9 mouse cellular contexts compared by ENCODE assay signal in genomic region chr7:83203311-83204012, GRCm38 (mm10).
DNase-seq lines count a peak whose midpoint lies in the region; ATAC-seq and TF ChIP-seq lines count a peak whose summit lies in the region.
"Had no signal": no experiment of that assay in that cellular context is flagged by ENCODE, and none has a peak within 500 bp of the region (broad histone marks: within the 10 kb centered on the region; RNA-seq: fewer than 3 reads in every experiment).

No protein-coding gene starts in this region.

- no peaks in the 10 kb centered on the region for H3K36me3 ChIP-seq in forebrain, postnatal 0 days (ENCODE audit: insufficient read depth)
- H3K36me3 ChIP-seq in midbrain, embryonic 13.5 days, result no peaks in the 10 kb centered on the region
- H3K36me3 ChIP-seq: limb, embryonic 15.5 days had no signal

- H3K4me3 ChIP-seq in forebrain, postnatal 0 days (ENCODE audit: low read depth, low read length), result no peak overlapping the region
- no peak overlapping the region for H3K4me3 ChIP-seq in midbrain, embryonic 13.5 days (replicated peaks)
- H3K4me3 ChIP-seq: limb, embryonic 15.5 days had no signal

- H3K9ac ChIP-seq in forebrain, postnatal 0 days, result no peak overlapping the region
- no peak overlapping the region; the same call in 1 of the 2 replicates for H3K9ac ChIP-seq in midbrain, embryonic 13.5 days (replicated peaks)
- H3K9ac ChIP-seq: limb, embryonic 15.5 days had no signal

- H3K4me2 ChIP-seq in forebrain, postnatal 0 days (ENCODE audit: low read depth), result no peak overlapping the region
- no peak overlapping the region for H3K4me2 ChIP-seq in midbrain, embryonic 13.5 days (replicated peaks)
- H3K4me2 ChIP-seq: limb, embryonic 15.5 days had no signal

- intact Hi-C loops in heart, postnatal 10 days (cut with DNase I), result loop anchor here (10.0 kb wide), 1 partner anchor 489 kb away; no protein-coding TSS in a partner anchor

- WGBS in forebrain, postnatal 0 days, result 53% methylated on average over 10 of the region's 10 CpGs
- WGBS in midbrain, embryonic 13.5 days, result 74% methylated on average over 10 of the region's 10 CpGs

- H3K27me3 ChIP-seq in forebrain, postnatal 0 days (ENCODE audit: insufficient read depth, low read length), result no peaks in the 10 kb centered on the region
- no peaks in the 10 kb centered on the region for H3K27me3 ChIP-seq in midbrain, embryonic 13.5 days

- ATAC-seq in forebrain, postnatal 0 days, result no peak
- peak; percentile 15; the same call in 1 of the 2 replicates for ATAC-seq in midbrain, embryonic 13.5 days
- no peak for ATAC-seq in CD4-positive, CD25-positive, alpha-beta regulatory T cell, adult 4 months

- H3K9me3 ChIP-seq in forebrain, postnatal 0 days (ENCODE audit: low read length), result no peaks in the 10 kb centered on the region
- H3K9me3 ChIP-seq in midbrain, embryonic 13.5 days, result no peaks in the 10 kb centered on the region
- H3K9me3 ChIP-seq: limb, embryonic 15.5 days had no signal

- H3K4me1 ChIP-seq in forebrain, postnatal 0 days (ENCODE audit: insufficient read depth), result peaks cover 41% of the 10 kb centered on the region
- peaks cover 55% of the 10 kb centered on the region for H3K4me1 ChIP-seq in midbrain, embryonic 13.5 days (replicated peaks)

- peak overlapping the region; percentile 91; the same call in 1 of the 2 replicates for H3K27ac ChIP-seq in forebrain, postnatal 0 days (ENCODE audit: low read depth, low read length)
- H3K27ac ChIP-seq in midbrain, embryonic 13.5 days, result peak overlapping the region; percentile 91

- DNase-seq in cerebellum, adult 11-12 months, result peak; percentile 41
- peak; percentile 50 for DNase-seq in cerebellum, adult 9-11 months
- DNase-seq in forebrain, postnatal 0 days, result peak; percentile 24
- no peak for DNase-seq in urinary bladder, postnatal 4 days (ENCODE audit: low spot score in 2 of 2)
- DNase-seq in heart, postnatal 10 days, result no peak
- DNase-seq in yolk sac, embryonic 10.5 days (ENCODE audit: low spot score), result no peak

- no peak for TF ChIP-seq CTCF in forebrain, postnatal 0 days (IDR thresholded peaks at IDR 0.05; ENCODE audit: low read depth)

Comparison
In these comparisons a context has a peak if more than half of its experiments do, and no peak if none do; other contexts are left out.
1. DNase-seq: peak in cerebellum, adult 11-12 months (single experiment), cerebellum, adult 9-11 months (single experiment) and forebrain, postnatal 0 days (single experiment); none in urinary bladder, postnatal 4 days (0 of 2), heart, postnatal 10 days (0 of 2) and yolk sac, embryonic 10.5 days (single experiment).